Mouse (Mus musculus): ENCODE results near the gene Kcnq2.

DNA sequence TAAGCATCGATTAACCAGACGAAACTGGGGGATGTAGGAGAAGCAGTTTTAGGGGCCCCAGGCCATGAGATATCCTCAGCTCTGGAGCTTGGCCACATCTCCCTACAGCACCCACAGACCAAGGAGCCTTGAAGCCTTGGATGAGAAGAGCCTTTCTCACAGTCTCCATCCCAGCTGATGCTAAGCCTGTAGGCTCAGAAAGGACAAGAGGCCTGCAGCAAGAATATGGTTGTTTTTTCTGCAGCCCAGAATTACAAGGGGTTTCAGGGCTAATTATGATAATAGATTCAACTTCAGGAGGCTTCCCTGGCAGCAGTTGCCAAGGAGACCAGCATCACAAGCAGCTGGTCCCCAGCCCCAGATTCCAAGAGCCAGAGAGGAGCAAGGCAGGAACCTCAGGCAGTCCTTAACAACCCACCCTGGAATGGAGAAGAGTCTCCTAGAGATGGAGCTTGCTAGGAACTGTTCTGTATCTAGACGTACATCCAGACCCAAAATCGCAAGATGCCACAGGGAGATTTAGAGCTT is 14.1 kb downstream of the Kcnq2 start:
- TF ChIP-seq CTCF (IDR thresholded peaks at IDR 0.05; ENCODE audit: extremely low read depth, insufficient read depth, low read length) = no peak
- no peak for TF ChIP-seq POLR2A (IDR thresholded peaks at IDR 0.05; ENCODE audit: extremely low read depth, insufficient read depth, low read length)

All from cortical plate, adult 2 months (tissue).